Mouse (Mus musculus) testis, adult 2 months (tissue): ENCODE measurements at regions not wholly inside any gene's neighbourhood (a gene's known extent, or its start where the extent isn't known, plus 50 kb on each side); places are given as distances from the start of the nearest gene placed in this dataset.

Experiments used
- CTCF ChIP-seq: fragments of 200-500 bp; IDR thresholded peaks from 2 replicates; pipeline ENCODE4 v1.5.1; 2012; ENCODE audit warnings: low read depth, mild to moderate bottlenecking, inconsistent platforms, low read length, moderate library complexity; ENCODE audit not compliant: control insufficient read depth, insufficient read depth, insufficient replicate concordance
- POLR2A ChIP-seq: fragments of 200-500 bp; IDR thresholded peaks from 2 replicates; pipeline ENCODE4 v1.6.1; 2012; ENCODE audit warnings: low read depth, mild to moderate bottlenecking, inconsistent platforms, low read length, moderate library complexity; ENCODE audit not compliant: control insufficient read depth

- TF ChIP-seq CTCF = no peak
- no peak for TF ChIP-seq POLR2A
Measured at GRCm38 (mm10) chr6:100052406-100052805, 234.9 kb downstream of the Rybp start.
